21 mouse cellular contexts compared by ENCODE assay signal in genomic region chr9:106348281-106348680, GRCm38 (mm10). TPM values are rescaled to one million over a fixed set of nuclear protein-coding genes. Genes with fewer than 3 reads are reported as not detected.
DNase-seq lines count a peak whose midpoint lies in the region; ATAC-seq lines count a peak whose summit lies in the region.
"Had no signal": no experiment of that assay in that cellular context is flagged by ENCODE, and none has a peak within 500 bp of the region (broad histone marks: within the 10 kb centered on the region; RNA-seq: fewer than 3 reads in every experiment).

No protein-coding gene starts in this region.

- H3K9ac ChIP-seq in kidney, embryonic 14.5 days (ENCODE audit: low read depth, low read length): no peak overlapping the region
- peak overlapping the region; percentile 11; the same call in 1 of the 2 replicates for H3K9ac ChIP-seq in embryonic facial prominence, embryonic 12.5 days
- H3K9ac ChIP-seq in limb, embryonic 13.5 days: 0 out of 2 replicates have a peak overlapping the region, but pooled peaks have one; percentile 45
- H3K9ac ChIP-seq: forebrain, embryonic 15.5 days; hindbrain, embryonic 12.5 days; intestine, embryonic 15.5 days; midbrain, embryonic 15.5 days had no signal

- no peaks in the 10 kb centered on the region for H3K27me3 ChIP-seq in kidney, embryonic 14.5 days (ENCODE audit: control insufficient read depth, insufficient read depth, low read length)
- no peaks in the 10 kb centered on the region for H3K27me3 ChIP-seq in embryonic facial prominence, embryonic 12.5 days
- no peaks in the 10 kb centered on the region for H3K27me3 ChIP-seq in limb, embryonic 13.5 days
- H3K27me3 ChIP-seq: CH12.LX; forebrain, embryonic 15.5 days; hindbrain, embryonic 12.5 days; intestine, embryonic 15.5 days; midbrain, embryonic 15.5 days had no signal

- no peaks in the 10 kb centered on the region for H3K9me3 ChIP-seq in kidney, embryonic 14.5 days (ENCODE audit: control insufficient read depth, low read length)
- no peaks in the 10 kb centered on the region for H3K9me3 ChIP-seq in embryonic facial prominence, embryonic 12.5 days
- H3K9me3 ChIP-seq in limb, embryonic 13.5 days: no peaks in the 10 kb centered on the region
- H3K9me3 ChIP-seq: forebrain, embryonic 15.5 days; hindbrain, embryonic 12.5 days; intestine, embryonic 15.5 days; megakaryocyte, embryonic 14.5 days; midbrain, embryonic 15.5 days had no signal

- H3K27ac ChIP-seq in kidney, embryonic 14.5 days (ENCODE audit: low read depth, low read length): 0 out of 2 replicates have a peak overlapping the region, but pooled peaks have one; percentile 2
- H3K27ac ChIP-seq in embryonic facial prominence, embryonic 12.5 days: peak overlapping the region; percentile 85
- peak overlapping the region; percentile 97 for H3K27ac ChIP-seq in limb, embryonic 13.5 days
- H3K27ac ChIP-seq: forebrain, embryonic 15.5 days; hindbrain, embryonic 12.5 days; intestine, embryonic 15.5 days; midbrain, embryonic 15.5 days had no signal

- no peak for ATAC-seq in kidney, embryonic 14.5 days (ENCODE audit: low FRiP score, low TSS enrichment)
- no peak for ATAC-seq in embryonic facial prominence, embryonic 12.5 days (ENCODE audit: insufficient number of reproducible peaks, insufficient read depth, low FRiP score, low TSS enrichment)
- peak; percentile 82 for ATAC-seq in limb, embryonic 13.5 days (ENCODE audit: low FRiP score, low read depth)
- ATAC-seq: forebrain, embryonic 15.5 days; intestine, embryonic 15.5 days had no signal

- H3K4me3 ChIP-seq in kidney, embryonic 14.5 days (ENCODE audit: low read length): no peak overlapping the region
- no peak overlapping the region for H3K4me3 ChIP-seq in embryonic facial prominence, embryonic 12.5 days
- no peak overlapping the region for H3K4me3 ChIP-seq in limb, embryonic 13.5 days
- H3K4me3 ChIP-seq: erythroblast, embryonic 14.5 days; forebrain, embryonic 15.5 days; hindbrain, embryonic 12.5 days; intestine, embryonic 15.5 days; megakaryocyte, embryonic 14.5 days; midbrain, embryonic 15.5 days had no signal

- peaks cover 26% of the 10 kb centered on the region for H3K4me1 ChIP-seq in kidney, embryonic 14.5 days (ENCODE audit: control insufficient read depth, insufficient read depth, low read length)
- peaks cover 70% of the 10 kb centered on the region for H3K4me1 ChIP-seq in embryonic facial prominence, embryonic 12.5 days
- H3K4me1 ChIP-seq in limb, embryonic 13.5 days: peaks cover 92% of the 10 kb centered on the region

- peak; percentile 38 for DNase-seq in gastrocnemius, postnatal 25 days
- DNase-seq in gastrocnemius, adult 8-10 months (ENCODE audit: low spot score in 2 of 2): no peak
- no peak for DNase-seq in kidney, adult 11 months
- no peak for DNase-seq in cerebellum, adult 8-10 months
- no peak for DNase-seq in lung, postnatal 14 days
- DNase-seq: adrenal gland, adult 2 months; cerebellum, postnatal 10 days; lung, postnatal 10 days; retina, postnatal 1 day; thymus, adult 2 months had no signal

- H3K4me2 ChIP-seq in kidney, embryonic 14.5 days (replicated peaks; ENCODE audit: low read depth, low read length): no peak overlapping the region
- no peak overlapping the region for H3K4me2 ChIP-seq in embryonic facial prominence, embryonic 12.5 days (replicated peaks)
- H3K4me2 ChIP-seq in limb, embryonic 13.5 days (replicated peaks): peak overlapping the region; percentile 45
- H3K4me2 ChIP-seq: forebrain, embryonic 15.5 days; heart, embryonic 11.5 days; hindbrain, embryonic 12.5 days; intestine, embryonic 15.5 days; midbrain, embryonic 15.5 days had no signal

- WGBS in kidney, embryonic 14.5 days: 48% methylated on average over 10 of the region's 10 CpGs
- 35% methylated on average over 10 of the region's 10 CpGs for WGBS in embryonic facial prominence, embryonic 12.5 days
- WGBS in limb, embryonic 13.5 days: 9% methylated on average over 10 of the region's 10 CpGs

- H3K36me3 ChIP-seq in kidney, embryonic 14.5 days (ENCODE audit: control insufficient read depth, insufficient read depth, low read length): no peaks in the 10 kb centered on the region
- no peaks in the 10 kb centered on the region for H3K36me3 ChIP-seq in embryonic facial prominence, embryonic 12.5 days
- no peaks in the 10 kb centered on the region for H3K36me3 ChIP-seq in limb, embryonic 13.5 days
- H3K36me3 ChIP-seq: forebrain, embryonic 15.5 days; hindbrain, embryonic 12.5 days; intestine, embryonic 15.5 days; midbrain, embryonic 15.5 days had no signal

RNA-seq across cellular contexts. Expression of gene Dusp7, which starts 20.2 kb away (rescaled TPM):
- 10 to 100 TPM; 13.8 to 31.7 TPM for total RNA-seq in gastrocnemius, postnatal 25 days (2021)
- total RNA-seq in gastrocnemius, adult 8-10 months (2022): 10 to 100 TPM; 15.4 to 53.2 (median 35.0) TPM
- polyA plus RNA-seq in kidney, embryonic 14.5 days (2014; fragmentation: Nextera tagmentation; extraction: Ambion mirVana): 25.5 and 26.3 TPM in 2 replicates
- polyA plus RNA-seq in embryonic facial prominence, embryonic 12.5 days (2016; fragmentation: Nextera tagmentation; extraction: Ambion mirVana): 51.1 and 59.2 TPM in 2 replicates
- polyA plus RNA-seq in limb, embryonic 13.5 days (2015; fragmentation: Nextera tagmentation; extraction: Ambion mirVana): 40.5 and 41.1 TPM in 2 replicates

Comparison
In these comparisons a context has a peak if more than half of its experiments do, and no peak if none do; other contexts are left out.
1. H3K27ac ChIP-seq: peak in every context shown above with its lines; median percentile 97 in limb, embryonic 13.5 days; 85 in embryonic facial prominence, embryonic 12.5 days; 2 in kidney, embryonic 14.5 days.